Mouse (Mus musculus) myocyte (in vitro differentiated cells): ENCODE results near the gene Defb41.

ENCODE experiments used
- E2F4 ChIP-seq: IDR thresholded peaks from one replicate; pipeline ENCODE4 v1.6.1; 2011; ENCODE audit warnings: mild to moderate bottlenecking, control low read depth, moderate library complexity; ENCODE audit not compliant: insufficient read depth
- POLR2A ChIP-seq: IDR thresholded peaks from one replicate; pipeline ENCODE4 v1.6.1; 2011; ENCODE audit warnings: low read depth, mild to moderate bottlenecking, control low read depth, moderate library complexity; ENCODE audit not compliant: insufficient read length
- POLR2AphosphoS2 ChIP-seq: IDR thresholded peaks from one replicate; pipeline ENCODE4 v1.6.1; 2011; ENCODE audit warnings: low read depth, control low read depth; ENCODE audit not compliant: insufficient read length

DNA sequence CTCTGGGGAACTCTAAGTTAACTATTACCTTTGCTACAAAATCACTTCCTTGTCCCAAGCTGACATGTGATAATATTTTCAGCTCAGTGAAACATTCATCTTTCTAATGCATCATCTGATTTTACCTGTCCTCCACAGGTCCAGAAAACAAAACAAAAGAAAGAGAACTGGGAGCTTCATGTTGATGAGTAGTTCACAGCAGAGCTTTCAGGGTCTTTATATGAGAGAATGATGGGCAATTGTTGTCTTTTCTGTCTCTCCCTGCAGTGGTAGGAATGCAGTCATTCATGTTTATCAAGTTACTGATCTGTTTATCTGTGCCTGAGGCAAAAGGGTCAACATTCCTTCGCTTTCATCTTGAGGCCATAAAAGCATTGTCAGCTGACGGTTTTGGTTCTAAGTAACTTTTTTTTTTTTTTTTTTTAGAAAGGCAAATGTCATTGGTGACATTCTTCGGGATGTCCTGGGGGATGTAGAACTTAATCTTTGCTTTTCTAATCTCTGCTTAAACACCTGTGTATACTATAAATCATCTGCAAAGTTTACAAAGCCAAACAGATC is 41.5 kb downstream of the Defb41 start:
- TF ChIP-seq POLR2AphosphoS2: no peak
- no peak for TF ChIP-seq E2F4
- TF ChIP-seq POLR2A: no peak
